Mouse (Mus musculus): ENCODE measurements around the gene Nrxn1. TPM values are rescaled to one million over a fixed set of nuclear protein-coding genes. Genes with fewer than 3 reads are reported as not detected.

The Nrxn1 gene
- polyA plus RNA-seq (2014; fragmentation: Nextera tagmentation; extraction: Ambion mirVana), result 16.5 and 18.1 TPM in 2 replicates

DNA sequence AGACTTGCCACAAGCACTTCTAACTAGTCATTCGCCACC lies at the start of gene Nrxn1:
Gene Nrxn1, minus strand, starts transcription at position 30 of the 39 bp plus-strand sequence.
- Histone ChIP-seq H3K36me3 (ENCODE audit: control insufficient read depth, insufficient read depth, low read length) (no peaks in the 10 kb centered on the region; the same call in 1 of the 2 replicates), H3K9ac (ENCODE audit: low read length) (peak within 1 kb of the TSS; percentile 39), H3K4me2 (peak within 1 kb of the TSS; percentile 43), H3K27me3 (ENCODE audit: control insufficient read depth, insufficient read depth, low read length) (no peaks in the 10 kb centered on the region), H3K27ac (ENCODE audit: low read depth, low read length) (peak within 1 kb of the TSS; percentile 59), H3K4me3 (ENCODE audit: low read depth, low read length) (peak within 1 kb of the TSS; percentile 27), H3K9me3 (ENCODE audit: control insufficient read depth, low read length) (peaks cover 7% of the 10 kb centered on the region), H3K4me1 (ENCODE audit: control insufficient read depth, insufficient read depth, low read length) (no peaks in the 10 kb centered on the region)
- DNase-seq (ENCODE audit: low spot score, missing footprints), result no peak
- 0% methylated on average over 1 of the region's 1 CpGs for WGBS
- ATAC-seq (ENCODE audit: low FRiP score), result no peak

DNA sequence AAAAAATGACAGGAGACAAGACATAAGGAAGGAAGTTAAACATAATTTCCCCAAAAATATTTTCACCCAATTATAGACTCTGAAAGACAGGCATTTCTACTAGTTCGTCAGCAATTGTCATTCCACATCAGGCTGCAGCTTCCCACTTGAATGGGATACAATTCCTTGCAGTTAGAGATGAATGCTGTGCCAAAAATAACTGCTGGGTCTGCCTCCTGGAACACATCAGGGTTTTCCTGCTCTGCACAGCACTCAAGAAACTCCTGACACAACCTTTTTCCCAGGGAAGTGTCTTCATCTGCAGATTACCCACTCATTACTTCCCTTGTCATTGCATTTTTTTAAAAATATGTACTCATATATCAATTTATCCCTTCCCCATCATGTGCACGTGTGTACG lies 44.0 kb upstream of the Nrxn1 start:
- no peak for DNase-seq (ENCODE audit: low spot score, missing footprints)
- H3K27ac ChIP-seq (ENCODE audit: low read depth, low read length), result no peak overlapping the region
- H3K27me3 ChIP-seq (ENCODE audit: control insufficient read depth, insufficient read depth, low read length), result no peaks in the 10 kb centered on the region
- H3K36me3 ChIP-seq (ENCODE audit: control insufficient read depth, insufficient read depth, low read length), result no peaks in the 10 kb centered on the region
- ATAC-seq (ENCODE audit: low FRiP score), result no peak
- 90% methylated on average over 3 of the region's 3 CpGs for WGBS
- no peak overlapping the region for H3K9ac ChIP-seq (ENCODE audit: low read length)
- no peaks in the 10 kb centered on the region for H3K4me1 ChIP-seq (ENCODE audit: control insufficient read depth, insufficient read depth, low read length)
- H3K4me3 ChIP-seq (ENCODE audit: low read depth, low read length), result no peak overlapping the region
- H3K9me3 ChIP-seq (ENCODE audit: control insufficient read depth, low read length), result no peaks in the 10 kb centered on the region
- no peak overlapping the region for H3K4me2 ChIP-seq

- WGBS, result 89% methylated on average over 3 of the region's 3 CpGs
- H3K9me3 ChIP-seq (ENCODE audit: control insufficient read depth, low read length), result no peaks in the 10 kb centered on the region
- DNase-seq (ENCODE audit: low spot score, missing footprints) (no peak), ATAC-seq (ENCODE audit: low FRiP score) (no peak)
- no peaks in the 10 kb centered on the region for H3K4me1 ChIP-seq (ENCODE audit: control insufficient read depth, insufficient read depth, low read length)
- no peak overlapping the region for H3K4me3 ChIP-seq (ENCODE audit: low read depth, low read length)
- H3K4me2 ChIP-seq, result no peak overlapping the region
- H3K27me3 ChIP-seq (ENCODE audit: control insufficient read depth, insufficient read depth, low read length), result no peaks in the 10 kb centered on the region
- no peak overlapping the region for H3K9ac ChIP-seq (ENCODE audit: low read length)
- H3K36me3 ChIP-seq (ENCODE audit: control insufficient read depth, insufficient read depth, low read length), result no peaks in the 10 kb centered on the region
- no peak overlapping the region for H3K27ac ChIP-seq (ENCODE audit: low read depth, low read length)
Observed at GRCm38 (mm10) chr17:91112880-91113628, 20.2 kb upstream of the Nrxn1 start.

- Histone ChIP-seq H3K4me1 (ENCODE audit: control insufficient read depth, insufficient read depth, low read length) (no peaks in the 10 kb centered on the region), H3K4me2 (no peak overlapping the region), H3K36me3 (ENCODE audit: control insufficient read depth, insufficient read depth, low read length) (no peaks in the 10 kb centered on the region), H3K9ac (ENCODE audit: low read length) (no peak overlapping the region), H3K27me3 (ENCODE audit: control insufficient read depth, insufficient read depth, low read length) (no peaks in the 10 kb centered on the region), H3K9me3 (ENCODE audit: control insufficient read depth, low read length) (no peaks in the 10 kb centered on the region), H3K4me3 (ENCODE audit: low read depth, low read length) (no peak overlapping the region), H3K27ac (ENCODE audit: low read depth, low read length) (no peak overlapping the region)
- DNase-seq (ENCODE audit: low spot score, missing footprints) (no peak), ATAC-seq (ENCODE audit: low FRiP score) (no peak)
- 93% methylated on average over 1 of the region's 1 CpGs for WGBS
Observed at GRCm38 (mm10) chr17:91112085-91112484, 19.2 kb upstream of the Nrxn1 start.

DNA sequence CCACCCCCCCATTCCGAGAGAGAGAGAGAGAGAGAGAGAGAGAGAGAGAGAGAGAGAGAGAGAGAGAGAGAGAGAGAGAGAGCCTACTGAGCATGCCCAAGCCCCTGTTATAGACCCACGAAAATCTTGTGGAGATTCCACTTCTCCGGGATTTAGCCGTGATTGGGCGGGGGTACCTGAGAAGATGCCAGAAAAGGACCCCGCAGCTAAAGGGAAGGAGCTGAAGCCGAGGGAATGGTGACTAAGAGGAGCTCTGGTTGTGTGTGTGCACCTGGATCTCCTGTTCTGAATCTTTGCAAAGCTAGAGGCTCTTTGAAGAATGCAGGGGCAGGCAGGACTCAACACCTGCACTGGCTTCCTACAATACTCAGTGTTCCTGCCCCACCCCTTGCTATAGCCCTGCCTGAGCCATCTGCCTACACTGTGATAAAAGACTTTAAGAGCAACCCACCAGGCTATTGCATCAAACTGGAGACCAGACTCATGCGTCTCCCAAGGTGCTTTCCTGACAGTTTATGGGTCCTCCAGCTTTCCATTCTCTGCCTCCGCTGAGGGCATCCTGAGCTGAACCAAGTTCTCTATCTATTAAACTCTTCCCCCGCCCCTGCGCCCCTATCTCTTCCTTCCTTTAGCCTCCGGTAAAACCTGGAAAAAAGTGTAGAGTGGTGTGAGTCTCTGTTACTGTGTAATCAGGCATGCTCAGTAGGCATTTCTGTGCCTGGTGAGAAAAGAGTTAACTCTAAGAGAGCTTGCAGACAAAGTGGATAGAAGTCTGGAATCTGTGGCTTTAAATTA lies 407 bp upstream of the Nrxn1 start:
- Histone ChIP-seq H3K27ac (ENCODE audit: low read depth, low read length) (no peak overlapping the region), H3K4me2 (peak overlapping the region; percentile 43), H3K36me3 (ENCODE audit: control insufficient read depth, insufficient read depth, low read length) (no peaks in the 10 kb centered on the region; the same call in 1 of the 2 replicates), H3K9ac (ENCODE audit: low read length) (peak overlapping the region; percentile 39; the same call in 1 of the 2 replicates), H3K27me3 (ENCODE audit: control insufficient read depth, insufficient read depth, low read length) (no peaks in the 10 kb centered on the region), H3K9me3 (ENCODE audit: control insufficient read depth, low read length) (peaks cover 3% of the 10 kb centered on the region), H3K4me1 (ENCODE audit: control insufficient read depth, insufficient read depth, low read length) (no peaks in the 10 kb centered on the region), H3K4me3 (ENCODE audit: low read depth, low read length) (peak overlapping the region; percentile 27)
- ATAC-seq (ENCODE audit: low FRiP score) (peak; percentile 49; the same call in 1 of the 2 replicates), DNase-seq (ENCODE audit: low spot score, missing footprints) (peak; percentile 84)
- 32% methylated on average over 12 of the region's 12 CpGs for WGBS

GRCm38 (mm10) chr17:91092421-91093041 lies 340 bp downstream of the Nrxn1 start:
- H3K9ac ChIP-seq (ENCODE audit: low read length), result peak overlapping the region; percentile 39
- H3K4me2 ChIP-seq, result peak overlapping the region; percentile 43
- peak overlapping the region; percentile 59 for H3K27ac ChIP-seq (ENCODE audit: low read depth, low read length)
- no peaks in the 10 kb centered on the region for H3K27me3 ChIP-seq (ENCODE audit: control insufficient read depth, insufficient read depth, low read length)
- peak overlapping the region; percentile 27 for H3K4me3 ChIP-seq (ENCODE audit: low read depth, low read length)
- H3K4me1 ChIP-seq (ENCODE audit: control insufficient read depth, insufficient read depth, low read length), result no peaks in the 10 kb centered on the region
- ATAC-seq (ENCODE audit: low FRiP score) (peak; percentile 96), DNase-seq (ENCODE audit: low spot score, missing footprints) (peak; percentile 92)
- WGBS, result 1% methylated on average over 20 of the region's 21 CpGs
- H3K36me3 ChIP-seq (ENCODE audit: control insufficient read depth, insufficient read depth, low read length), result no peaks in the 10 kb centered on the region; the same call in 1 of the 2 replicates
- H3K9me3 ChIP-seq (ENCODE audit: control insufficient read depth, low read length), result peaks cover 11% of the 10 kb centered on the region

GRCm38 (mm10) chr17:91090631-91091030 lies 2.2 kb downstream of the Nrxn1 start:
- Histone ChIP-seq H3K4me2 (no peak overlapping the region), H3K27ac (ENCODE audit: low read depth, low read length) (no peak overlapping the region), H3K9ac (ENCODE audit: low read length) (no peak overlapping the region), H3K4me3 (ENCODE audit: low read depth, low read length) (no peak overlapping the region), H3K9me3 (ENCODE audit: control insufficient read depth, low read length) (peaks cover 11% of the 10 kb centered on the region), H3K36me3 (ENCODE audit: control insufficient read depth, insufficient read depth, low read length) (no peaks in the 10 kb centered on the region; the same call in 1 of the 2 replicates), H3K27me3 (ENCODE audit: control insufficient read depth, insufficient read depth, low read length) (no peaks in the 10 kb centered on the region), H3K4me1 (ENCODE audit: control insufficient read depth, insufficient read depth, low read length) (0 out of 2 replicates have a peak, but pooled peaks cover 3% of the 10 kb centered on the region)
- ATAC-seq (ENCODE audit: low FRiP score) (no peak), DNase-seq (ENCODE audit: low spot score, missing footprints) (no peak)
- 86% methylated on average over 1 of the region's 1 CpGs for WGBS

- no peaks in the 10 kb centered on the region for H3K27me3 ChIP-seq (ENCODE audit: control insufficient read depth, insufficient read depth, low read length)
- WGBS, result 88% methylated on average over 11 of the region's 11 CpGs
- no peak overlapping the region for H3K4me2 ChIP-seq
- H3K9me3 ChIP-seq (ENCODE audit: control insufficient read depth, low read length), result peaks cover 11% of the 10 kb centered on the region
- H3K4me1 ChIP-seq (ENCODE audit: control insufficient read depth, insufficient read depth, low read length), result peaks cover 5% of the 10 kb centered on the region; the same call in 1 of the 2 replicates
- no peak for ATAC-seq (ENCODE audit: low FRiP score)
- no peak for DNase-seq (ENCODE audit: low spot score, missing footprints)
- no peaks in the 10 kb centered on the region; the same call in 1 of the 2 replicates for H3K36me3 ChIP-seq (ENCODE audit: control insufficient read depth, insufficient read depth, low read length)
- no peak overlapping the region for H3K9ac ChIP-seq (ENCODE audit: low read length)
- H3K27ac ChIP-seq (ENCODE audit: low read depth, low read length), result no peak overlapping the region
- no peak overlapping the region for H3K4me3 ChIP-seq (ENCODE audit: low read depth, low read length)
Observed at GRCm38 (mm10) chr17:91088991-91089390, 3.9 kb downstream of the Nrxn1 start.
